Mouse (Mus musculus): ENCODE data around the gene Ank2.

DNA sequence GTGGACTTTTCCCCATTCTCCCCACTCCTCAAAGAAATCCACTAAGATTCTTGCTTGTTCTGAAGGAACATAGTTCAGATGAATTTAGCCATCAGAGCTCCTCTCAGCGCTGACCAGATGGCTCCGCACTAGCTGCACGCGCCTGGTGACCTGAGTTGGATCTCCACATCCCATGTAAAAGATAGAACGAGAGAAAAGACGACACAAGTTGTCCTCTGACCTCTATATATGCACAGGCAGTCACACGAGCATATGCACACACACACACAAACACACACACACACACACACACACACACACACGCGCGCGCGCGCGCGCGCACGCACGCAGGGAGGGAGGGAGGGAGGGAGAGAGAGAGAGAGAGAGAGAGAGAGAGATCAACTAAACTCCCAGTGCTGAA is 241.2 kb downstream of the Ank2 start:
- no peak for TF ChIP-seq CTCF (conservative IDR thresholded peaks at IDR 0.05; ENCODE audit: insufficient read depth, insufficient read length, low read depth, low read length)
- TF ChIP-seq POLR2A (IDR thresholded peaks at IDR 0.05; ENCODE audit: low read depth, low read length): no peak

Measured in kidney, adult 2 months (tissue).